Mouse (Mus musculus): ENCODE measurements around the gene Slc44a5.
A peak's percentile ranks its signal among the peaks of the same experiment; 100 is the strongest.

Gene Slc44a5

GRCm38 (mm10) chr3:154171881-154172592, 198.8 kb downstream of the Slc44a5 start:
- DNase-seq (ENCODE audit: low spot score) = no peak

DNA sequence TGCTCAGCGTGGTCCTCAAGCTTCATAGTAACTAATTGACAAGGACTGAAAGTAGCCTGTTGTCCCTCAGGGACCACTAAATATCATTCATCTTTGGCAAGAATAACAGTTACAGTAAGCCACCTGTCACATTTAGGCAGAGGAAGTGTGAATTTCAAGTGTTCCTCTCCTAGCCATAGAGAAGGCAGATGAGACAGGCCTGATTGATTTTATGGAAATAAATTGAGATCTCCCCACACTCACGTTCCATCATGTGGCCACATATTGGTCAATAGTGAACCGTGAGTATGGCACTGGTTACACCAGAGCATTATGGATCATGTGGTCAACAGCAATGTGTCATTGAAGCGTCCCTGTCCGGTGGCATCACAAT, 199.3 kb downstream of the Slc44a5 start:
- no peak for DNase-seq (ENCODE audit: low spot score)

- DNase-seq (ENCODE audit: low spot score) = peak; percentile 3
These were observed 200.3 kb downstream of the Slc44a5 start for GRCm38 (mm10) chr3:154173556-154173955.

DNA sequence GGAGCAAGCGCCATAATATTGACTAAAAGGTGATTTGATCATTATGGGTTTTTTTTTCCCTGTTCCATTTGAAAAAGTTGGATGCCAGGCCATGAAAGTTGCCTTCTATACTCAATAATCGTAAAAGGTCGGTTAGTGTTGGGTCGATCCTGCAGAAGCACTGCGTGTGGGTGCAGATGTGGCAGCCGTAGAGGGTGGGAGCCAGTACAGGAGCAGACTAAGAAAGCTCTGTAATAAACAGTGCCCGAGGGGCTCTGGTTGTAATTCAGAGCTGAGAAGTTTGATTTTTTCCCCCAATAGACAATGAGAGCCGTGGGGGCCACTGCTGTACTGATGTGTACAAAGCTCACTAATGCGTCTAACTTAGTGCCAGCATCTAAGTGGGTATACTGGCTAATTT, 200.8 kb downstream of the Slc44a5 start:
- DNase-seq (ENCODE audit: low spot score) = no peak

DNA sequence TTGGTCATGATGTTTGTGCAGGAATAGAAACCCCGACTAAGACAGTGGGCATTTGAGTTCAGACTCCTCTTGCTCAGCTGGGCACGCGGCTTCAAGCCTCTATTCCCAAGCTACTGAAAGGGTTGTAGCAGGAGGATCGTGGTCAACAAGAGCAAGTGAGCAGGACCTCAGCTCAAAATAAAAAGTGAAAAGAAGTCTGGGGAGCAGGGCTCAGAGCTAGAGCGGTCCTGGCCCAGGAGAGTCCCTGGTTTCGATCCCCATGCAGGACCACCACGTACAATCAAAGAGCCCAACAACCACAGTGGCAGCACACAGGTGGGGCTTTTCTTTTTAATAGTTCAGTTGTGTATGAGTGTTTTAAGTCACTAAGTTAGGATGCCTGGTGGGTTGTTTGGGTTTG, 201.5 kb downstream of the Slc44a5 start:
- no peak for DNase-seq (ENCODE audit: low spot score)

GRCm38 (mm10) chr3:154177665-154178305, 204.5 kb downstream of the Slc44a5 start:
- no peak for DNase-seq (ENCODE audit: low spot score)

DNA sequence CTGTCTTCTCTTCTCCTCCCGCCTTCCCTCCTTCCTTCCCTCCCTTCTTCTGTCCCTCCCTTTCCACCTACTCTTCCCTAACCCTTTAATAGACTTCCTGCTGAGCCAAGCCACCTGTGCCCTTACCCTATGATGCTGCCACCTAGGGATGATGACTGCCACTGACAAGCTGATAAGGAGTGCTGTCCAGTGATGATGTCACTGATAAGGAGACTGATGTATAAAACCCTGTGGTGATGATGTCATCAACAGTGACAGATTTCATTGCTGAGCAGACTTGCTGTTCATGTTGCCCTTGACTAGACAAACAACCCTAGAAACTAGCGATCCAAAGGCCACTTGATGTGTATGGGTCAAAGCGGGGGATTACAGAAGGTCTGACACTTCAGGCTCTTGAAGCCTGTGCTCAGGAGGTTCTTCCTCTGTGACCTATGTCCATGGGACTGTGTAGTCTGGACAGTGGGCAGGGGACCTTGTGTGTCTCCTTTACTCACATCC, 206.2 kb downstream of the Slc44a5 start:
- DNase-seq (ENCODE audit: low spot score) = no peak

DNA sequence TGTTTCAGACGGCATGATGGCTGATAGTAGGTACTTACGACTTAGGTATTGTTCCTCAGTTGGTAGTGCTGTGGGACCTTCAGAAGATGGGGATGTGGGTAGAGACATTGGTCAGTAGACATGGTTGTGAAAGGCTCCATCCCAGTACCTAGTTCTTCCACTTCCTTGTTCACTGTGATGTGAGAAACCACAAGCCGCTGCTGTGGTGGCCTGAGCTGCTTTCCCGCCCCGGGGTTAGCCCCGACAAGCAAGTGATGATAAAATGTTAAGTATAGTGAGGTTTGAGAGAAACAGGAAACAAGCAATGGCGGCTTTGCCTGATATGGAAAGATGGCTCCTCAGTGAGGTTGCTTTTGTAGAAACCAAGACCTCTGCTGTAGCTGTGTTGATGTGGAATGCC, 209.8 kb downstream of the Slc44a5 start:
- no peak for DNase-seq (ENCODE audit: low spot score)

GRCm38 (mm10) chr3:154183957-154184356, 210.7 kb downstream of the Slc44a5 start:
- DNase-seq (ENCODE audit: low spot score) = no peak

GRCm38 (mm10) chr3:154188668-154189067, 215.4 kb downstream of the Slc44a5 start:
- no peak for DNase-seq (ENCODE audit: low spot score)

- peak; percentile 60 for DNase-seq (ENCODE audit: low spot score)
These were observed 219.2 kb downstream of the Slc44a5 start for GRCm38 (mm10) chr3:154192328-154193030.

DNA sequence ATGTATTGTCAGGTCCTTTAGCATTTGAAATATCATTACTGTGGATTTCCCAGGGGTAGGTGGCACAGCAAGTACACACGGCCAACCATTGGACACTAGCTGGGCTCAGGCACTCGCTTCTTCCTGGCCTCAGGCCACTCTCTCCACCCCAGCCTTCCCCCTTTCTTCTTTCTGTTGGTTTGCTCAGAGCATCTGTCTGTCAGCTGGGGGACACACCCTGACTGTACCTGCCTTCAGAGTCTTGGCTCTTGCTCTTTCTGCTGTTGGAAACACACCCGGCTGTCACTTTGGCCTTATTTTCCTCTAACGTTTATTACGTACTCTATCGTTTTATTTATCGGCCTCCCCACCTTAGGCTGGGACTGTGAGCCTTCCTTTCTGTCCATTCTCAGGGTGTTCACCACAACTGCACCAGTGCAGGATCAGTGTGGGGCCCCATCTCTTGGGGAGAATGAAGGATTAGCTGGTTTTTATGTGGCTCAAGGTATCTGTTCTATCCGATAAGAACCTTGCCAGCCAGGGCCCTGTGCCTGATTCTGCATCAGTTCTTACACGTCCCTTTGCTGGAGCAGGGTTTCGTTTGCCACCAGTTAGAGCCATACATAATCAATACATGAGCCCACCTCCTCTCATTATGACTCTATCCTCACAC, 220.1 kb downstream of the Slc44a5 start:
- DNase-seq (ENCODE audit: low spot score) = no peak

GRCm38 (mm10) chr3:154200422-154200828, 227.2 kb downstream of the Slc44a5 start:
- peak; percentile 20 for DNase-seq (ENCODE audit: low spot score)

DNA sequence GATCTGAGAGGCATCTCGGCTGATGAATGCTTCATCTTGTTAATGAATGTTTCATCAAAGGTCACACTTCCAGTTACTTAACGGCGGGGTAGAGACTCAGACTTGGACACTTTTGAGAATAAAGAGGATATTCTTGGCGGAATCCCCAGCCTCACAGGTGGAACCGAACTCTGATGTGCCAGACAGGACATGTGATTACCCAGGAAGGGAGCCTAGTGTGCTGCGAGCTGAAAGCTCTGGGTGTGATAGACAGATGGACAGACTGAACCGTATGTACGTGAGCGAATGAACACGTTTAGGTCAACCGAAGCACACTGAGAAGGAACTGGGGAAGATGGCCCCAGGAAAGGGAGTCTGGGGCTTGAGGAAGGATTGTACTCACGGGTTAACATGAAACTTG, 228.6 kb downstream of the Slc44a5 start:
- DNase-seq (ENCODE audit: low spot score) = no peak

DNA sequence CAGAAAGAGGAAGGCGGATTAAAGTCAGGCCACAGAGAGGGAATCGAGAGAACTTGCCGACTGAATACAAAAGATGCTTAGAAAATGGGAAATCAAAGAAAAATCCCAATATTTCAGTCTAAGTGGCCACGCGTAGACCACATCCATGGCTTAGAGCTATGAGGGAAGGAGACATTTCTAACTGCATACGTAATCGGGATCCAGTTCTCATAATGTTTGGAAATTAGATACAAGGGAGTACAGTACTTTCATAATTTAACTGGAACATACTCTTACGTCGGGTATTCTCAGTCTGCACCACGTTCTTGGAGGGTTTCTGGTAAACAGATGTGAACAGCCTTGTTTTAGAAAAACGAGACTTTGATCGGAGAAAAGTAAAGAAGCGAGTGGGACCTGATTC, 229.1 kb downstream of the Slc44a5 start:
- DNase-seq (ENCODE audit: low spot score) = no peak

DNA sequence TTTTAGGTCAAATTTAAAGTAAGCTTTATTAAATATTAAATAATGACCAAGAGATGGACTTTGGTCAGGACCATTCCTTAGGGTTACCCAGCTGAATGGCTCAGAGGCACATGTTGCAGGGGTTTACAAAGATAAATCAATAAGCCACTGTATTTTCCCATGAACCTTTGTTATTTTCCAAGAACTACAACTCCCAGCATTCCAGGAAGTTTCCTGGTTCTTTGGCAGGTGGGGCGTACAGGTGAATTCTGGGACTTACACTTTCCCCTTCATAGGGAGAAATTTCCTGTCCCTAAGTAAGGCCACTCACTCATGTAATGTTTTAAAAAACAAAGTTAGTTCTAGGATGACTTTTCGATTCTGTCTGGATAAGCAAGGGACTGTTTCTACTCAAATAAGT, 235.2 kb downstream of the Slc44a5 start:
- DNase-seq (ENCODE audit: low spot score) = no peak

DNA sequence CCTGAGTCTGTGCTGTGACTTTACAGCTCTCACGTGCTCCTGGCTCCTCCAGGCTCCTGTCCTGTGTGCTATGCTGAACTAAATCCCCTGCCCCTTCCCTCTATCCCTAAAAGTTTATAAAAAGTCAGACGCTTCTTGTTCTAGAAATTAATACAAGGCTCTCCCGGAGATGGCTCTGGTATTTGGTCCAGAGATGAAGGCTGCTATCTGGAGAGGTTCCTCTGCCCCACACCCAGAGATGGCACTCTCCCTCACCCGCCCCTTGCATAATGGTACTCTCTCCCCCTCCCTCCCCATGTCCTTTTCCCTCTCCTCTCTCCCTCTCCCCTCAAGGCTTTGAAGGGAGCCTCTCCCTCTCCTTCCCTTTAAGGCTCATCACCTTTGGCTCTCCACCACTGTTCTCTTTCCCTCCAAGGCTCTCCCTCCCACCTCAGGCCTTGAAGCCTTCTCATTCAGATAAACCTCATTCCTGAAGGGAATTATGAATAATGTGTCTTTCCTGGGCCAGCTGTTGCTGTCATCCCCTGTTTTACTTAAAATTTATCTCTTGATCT, 236.0 kb downstream of the Slc44a5 start:
- DNase-seq (ENCODE audit: low spot score) = no peak

DNA sequence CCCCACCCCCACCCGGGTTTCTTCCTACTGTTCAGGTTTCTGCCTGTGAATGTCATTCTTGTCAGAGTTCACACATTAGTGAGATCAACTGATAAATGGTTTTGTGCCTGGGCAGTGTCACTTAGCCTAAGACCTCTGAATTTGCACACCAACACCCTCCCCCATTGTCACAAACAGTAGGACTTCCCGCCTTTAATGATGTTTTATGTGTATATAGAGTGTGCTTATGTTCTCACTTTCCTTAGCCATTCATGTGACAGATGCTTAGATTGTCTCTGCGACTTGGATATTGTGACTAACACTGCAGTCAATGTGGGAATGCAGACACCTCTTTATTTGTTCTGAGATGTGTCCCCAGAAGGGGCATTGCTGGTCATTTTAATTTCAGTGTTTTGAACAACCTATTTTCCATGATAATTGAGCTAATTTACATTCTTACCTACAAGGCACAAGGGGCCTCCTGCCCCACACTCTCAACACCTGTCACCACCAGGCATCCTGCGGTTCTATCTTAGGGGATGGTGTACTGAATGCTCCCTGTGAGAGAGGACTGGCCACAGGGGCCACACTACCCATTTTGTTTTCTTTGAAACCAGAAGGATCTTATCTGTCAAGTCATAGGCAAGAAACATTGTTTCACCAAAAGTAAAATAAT, 236.7 kb downstream of the Slc44a5 start:
- no peak for DNase-seq (ENCODE audit: low spot score)

DNA sequence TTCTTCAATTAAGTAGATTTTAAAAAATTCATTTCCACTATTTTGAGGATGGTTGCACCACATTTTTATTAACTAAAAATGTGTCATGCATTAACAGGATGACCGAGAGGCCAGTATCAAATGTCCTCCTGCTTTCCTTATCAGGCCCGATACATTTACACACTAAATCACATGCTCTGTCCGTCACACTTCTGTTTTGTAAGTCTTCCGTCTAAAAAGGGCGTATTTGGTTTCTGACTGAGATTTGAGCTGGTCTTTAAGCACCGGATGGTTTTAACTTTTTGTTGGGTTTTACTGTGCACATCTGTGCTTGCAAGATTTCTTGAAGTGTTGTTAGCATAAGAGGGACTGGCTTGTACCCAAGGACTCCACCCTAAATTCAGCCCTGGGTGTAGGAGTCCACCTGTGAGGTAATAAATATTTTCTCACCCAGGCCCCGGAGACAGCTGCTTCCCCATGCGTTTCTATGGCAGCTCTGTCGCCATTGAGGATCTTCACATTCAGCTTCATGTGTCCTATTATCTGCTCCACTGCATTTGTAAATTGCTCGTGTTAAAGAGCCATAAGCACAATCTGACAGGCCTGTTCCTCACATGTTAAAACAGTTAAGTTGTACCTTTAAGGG, 237.3 kb downstream of the Slc44a5 start:
- no peak for DNase-seq (ENCODE audit: low spot score)

DNA sequence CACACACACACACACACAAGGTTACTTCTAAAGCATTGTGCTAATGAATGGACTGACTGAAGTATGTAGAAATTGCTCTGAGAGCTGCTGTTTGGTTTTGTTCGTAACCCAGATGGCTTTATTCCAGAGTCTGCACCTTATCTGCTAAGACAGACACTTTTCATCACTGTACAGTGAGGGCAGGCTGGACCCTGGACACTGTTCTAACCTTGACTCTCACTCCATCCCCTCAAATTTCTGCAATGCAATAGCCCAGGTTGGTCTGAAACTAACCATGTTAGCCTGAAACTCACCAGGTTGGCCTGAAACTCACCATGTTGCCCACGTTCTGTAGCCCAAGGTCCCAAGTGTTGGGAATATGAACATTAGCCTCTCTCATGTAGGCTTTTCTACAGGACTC, 239.3 kb downstream of the Slc44a5 start:
- no peak for DNase-seq (ENCODE audit: low spot score)

DNA sequence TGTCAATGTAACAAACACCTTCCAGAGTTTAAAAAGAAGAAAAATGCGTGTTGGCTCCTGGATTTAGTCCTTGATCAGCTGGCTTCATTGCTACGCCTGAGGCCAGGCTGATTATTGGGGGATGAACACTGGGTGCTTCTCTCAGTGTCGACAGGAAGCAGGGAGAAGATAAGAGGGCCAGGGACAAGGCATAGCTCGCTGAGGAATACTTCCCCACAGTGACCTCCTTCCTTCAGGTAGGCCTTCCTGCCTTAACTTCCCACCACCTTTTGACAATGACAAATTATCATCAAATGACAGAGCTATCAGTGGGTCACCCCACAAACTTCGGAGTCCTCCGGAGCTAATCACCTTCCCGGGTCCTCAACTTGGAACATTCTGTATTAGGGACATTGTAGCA, 242.1 kb downstream of the Slc44a5 start:
- DNase-seq (ENCODE audit: low spot score) = no peak
